Mouse (Mus musculus) macrophage (primary cell): ENCODE data around the gene Cask. TPM values are rescaled to one million over a fixed set of nuclear protein-coding genes. Genes with fewer than 3 reads are reported as not detected.
"Not testable (repeated sequence)": the region's sequence is repeated elsewhere in the genome, so short reads cannot be mapped to it uniquely, and the experiment has no call there.

Experiments used
- H3K27ac ChIP-seq: fragments of 350-480 bp; formaldehyde crosslinking; 2 replicates; pipeline ENCODE4 v1.9.0; 2021
- H3K36me3 ChIP-seq: fragments of 350-480 bp; formaldehyde crosslinking; 2 replicates; pipeline ENCODE4 v1.9.0; 2021; ENCODE audit errors: inconsistent target
- H3K4me3 ChIP-seq: fragments of 350-480 bp; formaldehyde crosslinking; 2 replicates; pipeline ENCODE4 v1.9.0; 2021; ENCODE audit errors: inconsistent target
- H3K79me2 ChIP-seq: fragments of 350-480 bp; formaldehyde crosslinking; 2 replicates; pipeline ENCODE4 v1.9.0; 2021; ENCODE audit errors: inconsistent target
- WGBS: methylation state at CpG from one replicate; pipeline ENCODE4 v1.1.7; 2026; ENCODE audit warnings: inconsistent platforms; ENCODE audit not compliant: missing documents; 5-methylcytosine and 5-hydroxymethylcytosine counted together
- polyA plus RNA-seq: library from polyadenylated mRNA; stranded (reverse); fragments of 250-400 nt; gene quantifications from 3 replicates; pipeline ENCODE4 v1.2.4, GENCODE M21; 2018; ENCODE audit warnings: inconsistent platforms

The Cask gene
- polyA plus RNA-seq, 1 experiment from 2014 or later: 12.0 TPM

GRCm38 (mm10) chrX:13765024-13765423 is 86.1 kb downstream of the Cask start:
- no peaks in the 10 kb centered on the region for H3K36me3 ChIP-seq
- H3K79me2 ChIP-seq: no peaks in the 10 kb centered on the region
- H3K4me3 ChIP-seq: no peak overlapping the region
- 62% methylated on average over 1 of the region's 1 CpGs for WGBS
- H3K27ac ChIP-seq: no peak overlapping the region

- WGBS: 79% methylated on average over 3 of the region's 3 CpGs
- H3K36me3 ChIP-seq: no peaks in the 10 kb centered on the region
These were observed 93.7 kb downstream of the Cask start for GRCm38 (mm10) chrX:13757279-13758005.

DNA sequence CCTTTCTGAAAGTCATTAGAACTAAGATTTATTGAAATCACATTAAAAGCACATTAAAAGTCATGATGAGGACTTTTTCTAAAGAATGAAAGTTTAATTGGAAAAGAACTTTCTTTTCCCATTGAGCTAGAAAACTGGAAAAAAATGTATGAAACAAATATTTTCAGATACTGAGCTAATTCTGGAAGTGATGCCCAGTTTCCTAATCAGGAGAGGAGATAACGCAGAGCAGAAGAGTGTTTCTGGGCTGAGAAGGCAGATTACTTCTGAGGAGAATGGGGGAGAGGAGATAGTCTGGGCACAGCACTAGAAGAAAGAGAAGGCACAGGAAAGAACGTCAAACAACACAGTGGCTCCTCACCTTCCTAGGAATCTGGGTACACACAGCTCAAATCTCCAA is 110.1 kb downstream of the Cask start:
- Histone ChIP-seq H3K79me2 (no peaks in the 10 kb centered on the region), H3K4me3 (no peak overlapping the region), H3K36me3 (no peaks in the 10 kb centered on the region), H3K27ac (no peak overlapping the region)
- WGBS: 79% methylated on average over 2 of the region's 2 CpGs

More at GRCm38 (mm10) chrX:13757279-13758005, 93.7 kb downstream of the Cask start:
- no peaks in the 10 kb centered on the region for H3K79me2 ChIP-seq
- H3K27ac ChIP-seq: no peak overlapping the region
- H3K4me3 ChIP-seq: no peak overlapping the region

DNA sequence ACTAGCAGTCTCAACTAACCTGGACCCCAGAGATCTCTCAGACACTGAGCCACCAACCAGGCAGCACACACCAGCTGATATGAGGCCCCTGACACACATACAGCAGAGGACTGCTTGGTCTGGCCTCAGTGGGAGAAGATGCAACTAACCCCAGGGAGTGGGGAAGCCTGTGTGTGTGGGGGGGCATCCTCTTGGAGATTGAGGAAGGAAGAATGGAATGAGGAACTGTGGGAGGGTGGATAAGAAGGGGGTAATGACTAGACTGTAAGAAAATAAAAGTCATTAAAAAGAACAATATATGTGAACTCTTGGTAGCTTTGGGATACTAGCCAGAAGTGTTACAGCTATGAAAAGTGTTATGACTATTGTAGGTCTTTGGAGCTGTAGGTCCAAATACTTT is 120.4 kb downstream of the Cask start:
- not testable (repeated sequence) for H3K4me3 ChIP-seq, H3K36me3 ChIP-seq, H3K27ac ChIP-seq, H3K79me2 ChIP-seq

DNA sequence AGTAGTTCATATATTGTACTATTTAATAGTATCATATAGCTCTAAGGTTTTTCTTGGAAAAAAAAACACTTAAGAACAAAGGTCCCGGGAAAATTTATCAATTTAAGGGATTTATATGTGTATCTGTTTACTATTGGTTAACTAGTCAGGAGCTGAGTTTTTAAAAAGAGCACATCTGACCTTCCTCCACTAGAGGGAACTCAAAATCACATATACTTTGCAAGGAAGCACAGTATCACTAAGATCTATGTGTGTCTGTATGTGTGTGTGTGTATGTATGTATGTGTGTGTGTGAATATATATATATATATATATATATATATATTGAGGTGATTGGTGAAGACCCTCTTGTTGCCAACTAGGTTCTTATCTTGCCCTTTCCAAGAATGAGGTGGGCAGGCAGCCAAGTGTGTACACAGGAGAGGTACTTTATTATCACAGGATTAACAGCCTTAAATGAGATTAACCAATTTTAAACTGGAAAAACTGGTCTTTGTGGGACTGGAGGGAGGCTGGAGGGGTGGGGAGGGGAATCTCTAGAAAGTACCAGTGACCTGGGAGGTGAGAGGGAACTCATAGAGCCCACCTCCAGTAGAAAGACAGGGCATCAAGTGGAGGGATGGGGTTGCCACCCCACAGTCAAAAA is 121.2 kb downstream of the Cask start:
- 90% methylated on average over 1 of the region's 1 CpGs for WGBS
- Histone ChIP-seq H3K27ac (no peak overlapping the region), H3K79me2 (no peaks in the 10 kb centered on the region), H3K36me3 (no peaks in the 10 kb centered on the region), H3K4me3 (no peak overlapping the region)

- no peak overlapping the region for H3K4me3 ChIP-seq
- H3K36me3 ChIP-seq: no peaks in the 10 kb centered on the region
- no peaks in the 10 kb centered on the region for H3K79me2 ChIP-seq
- 88% methylated on average over 6 of the region's 8 CpGs for WGBS
- H3K27ac ChIP-seq: no peak overlapping the region
These were observed 125.4 kb downstream of the Cask start for GRCm38 (mm10) chrX:13725573-13726403.

DNA sequence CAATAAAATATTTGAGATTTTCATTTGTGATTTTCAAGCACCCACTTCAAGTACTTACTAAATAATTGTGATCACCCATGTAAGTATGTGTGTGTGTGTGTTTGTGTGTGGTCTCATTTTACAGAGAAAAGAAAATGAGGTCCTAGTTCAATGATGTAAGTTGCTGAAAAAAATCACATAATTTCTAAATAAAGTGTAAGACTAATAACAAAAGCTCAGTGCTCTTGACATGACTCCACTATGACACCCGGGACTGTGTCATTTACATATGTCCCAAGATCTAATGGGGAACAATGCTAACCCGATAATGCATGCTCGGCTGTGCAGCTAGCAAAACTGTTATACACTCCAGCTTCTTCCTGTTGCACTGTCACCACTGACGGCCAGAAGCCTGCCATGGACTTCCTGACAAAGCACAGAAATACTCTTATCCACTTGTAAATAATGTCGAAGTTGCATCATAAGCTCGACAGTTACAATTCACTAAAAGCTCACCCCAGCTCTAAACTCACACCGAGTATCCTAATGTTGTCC is 130.8 kb downstream of the Cask start:
- Histone ChIP-seq H3K36me3 (no peaks in the 10 kb centered on the region), H3K27ac (no peak overlapping the region), H3K79me2 (no peaks in the 10 kb centered on the region), H3K4me3 (no peak overlapping the region)
- 35% methylated on average over 7 of the region's 7 CpGs for WGBS

DNA sequence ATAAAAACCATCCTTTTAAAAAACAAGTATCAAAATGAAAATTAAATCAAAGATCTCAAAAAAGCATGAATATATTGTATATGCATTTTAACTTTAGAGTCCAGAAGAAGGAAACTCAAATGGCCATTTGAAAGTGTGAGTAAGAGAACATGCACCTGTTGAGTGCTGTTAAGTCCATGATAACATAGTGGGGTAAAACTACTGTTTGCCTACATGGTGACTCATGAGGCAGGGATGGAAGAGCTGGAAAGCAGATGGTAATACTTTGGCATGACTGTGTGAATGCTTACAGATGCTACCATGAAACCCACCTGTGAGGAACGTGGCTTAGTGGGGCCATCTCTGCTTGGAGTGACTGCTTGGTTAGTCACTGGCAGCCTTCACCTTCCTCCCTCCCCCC is 132.9 kb downstream of the Cask start:
- Histone ChIP-seq H3K36me3 (no peaks in the 10 kb centered on the region), H3K27ac (no peak overlapping the region), H3K79me2 (no peaks in the 10 kb centered on the region), H3K4me3 (no peak overlapping the region)
- 56% methylated on average over 1 of the region's 1 CpGs for WGBS

DNA sequence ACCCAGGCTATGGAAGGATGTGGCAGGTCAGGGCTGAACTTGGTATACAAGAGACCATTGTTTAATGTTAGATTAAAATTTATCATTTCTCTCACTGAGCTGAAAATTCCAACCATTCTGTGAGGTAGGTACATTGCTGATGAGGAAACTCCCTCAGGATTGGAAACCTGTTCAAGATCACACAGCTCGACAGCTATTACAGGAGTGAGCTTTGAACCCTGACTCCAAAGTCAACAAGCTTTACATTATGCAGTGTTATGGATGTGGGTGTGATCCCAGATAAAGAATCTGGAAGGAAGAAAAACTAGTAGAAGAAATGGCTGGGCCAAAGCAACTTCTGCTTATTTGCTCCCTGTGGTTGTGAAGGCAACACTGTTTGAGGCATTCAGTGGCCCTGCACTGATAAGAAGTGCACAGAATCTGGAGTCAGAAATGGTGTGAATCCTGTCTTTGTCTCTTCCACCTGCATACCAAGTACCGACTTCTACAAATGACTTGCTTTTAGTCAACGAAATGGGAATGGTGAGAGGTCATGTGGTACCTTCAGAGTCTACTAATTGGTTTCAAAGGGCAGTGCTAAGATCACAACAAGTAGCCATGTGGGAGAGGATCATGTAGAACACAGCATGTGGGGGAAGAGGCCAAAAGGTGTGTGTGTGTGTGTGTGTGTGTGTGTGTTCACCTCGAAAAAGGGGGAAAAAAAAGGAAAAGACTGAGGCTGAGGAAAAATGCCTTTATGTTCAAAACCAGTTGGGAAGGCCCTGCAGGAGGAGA is 134.2 kb downstream of the Cask start:
- H3K79me2 ChIP-seq: no peaks in the 10 kb centered on the region
- H3K27ac ChIP-seq: no peak overlapping the region
- H3K36me3 ChIP-seq: no peaks in the 10 kb centered on the region
- 73% methylated on average over 4 of the region's 4 CpGs for WGBS
- H3K4me3 ChIP-seq: no peak overlapping the region

DNA sequence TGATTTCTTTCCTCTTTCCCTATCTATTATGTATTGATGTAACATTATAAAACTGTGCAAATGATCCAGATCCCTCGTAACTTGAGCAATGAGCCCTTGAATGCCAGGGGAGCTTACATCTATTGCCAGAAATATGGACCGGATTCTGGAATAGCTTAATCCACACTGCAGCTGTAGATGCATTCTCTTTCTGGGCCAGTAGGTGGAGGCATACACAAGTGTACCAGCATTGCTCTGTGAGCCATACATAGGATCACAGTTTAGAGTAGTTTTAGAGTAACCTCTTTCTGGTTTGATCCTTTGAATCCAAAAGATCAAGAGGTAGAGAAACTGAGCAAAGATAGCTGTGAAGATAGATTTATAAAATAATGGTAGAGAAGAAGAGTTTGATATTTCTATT is 141.0 kb downstream of the Cask start:
- Histone ChIP-seq H3K79me2 (no peaks in the 10 kb centered on the region), H3K27ac (no peak overlapping the region), H3K4me3 (no peak overlapping the region), H3K36me3 (no peaks in the 10 kb centered on the region)
- 52% methylated on average over 2 of the region's 2 CpGs for WGBS

- no peaks in the 10 kb centered on the region for H3K36me3 ChIP-seq
- 79% methylated on average over 2 of the region's 2 CpGs for WGBS
- H3K27ac ChIP-seq: no peak overlapping the region
- no peak overlapping the region for H3K4me3 ChIP-seq
- no peaks in the 10 kb centered on the region for H3K79me2 ChIP-seq
These were observed 146.1 kb downstream of the Cask start for GRCm38 (mm10) chrX:13705051-13705450.

- WGBS: 94% methylated on average over 3 of the region's 3 CpGs
- Histone ChIP-seq H3K36me3 (no peaks in the 10 kb centered on the region), H3K79me2 (no peaks in the 10 kb centered on the region), H3K4me3 (no peak overlapping the region), H3K27ac (no peak overlapping the region)
These were observed 150.5 kb downstream of the Cask start for GRCm38 (mm10) chrX:13700681-13701080.

GRCm38 (mm10) chrX:13691865-13692264 is 159.3 kb downstream of the Cask start:
- H3K79me2 ChIP-seq: no peaks in the 10 kb centered on the region
- no peak overlapping the region for H3K27ac ChIP-seq
- no peak overlapping the region for H3K4me3 ChIP-seq
- WGBS: 64% methylated on average over 4 of the region's 4 CpGs
- H3K36me3 ChIP-seq: no peaks in the 10 kb centered on the region

- Histone ChIP-seq H3K4me3 (no peak overlapping the region), H3K79me2 (no peaks in the 10 kb centered on the region), H3K27ac (no peak overlapping the region), H3K36me3 (no peaks in the 10 kb centered on the region)
- 90% methylated on average over 2 of the region's 2 CpGs for WGBS
These were observed 162.8 kb downstream of the Cask start for GRCm38 (mm10) chrX:13688356-13688755.
